Mouse (Mus musculus): ENCODE data around the gene Elmo2. TPM values are rescaled to one million over a fixed set of nuclear protein-coding genes. Genes with fewer than 3 reads are reported as not detected.

Gene Elmo2
- total and polyA plus RNA-seq, 3 experiments, result 17.4 to 27.6 TPM; not detected in 1

DNA sequence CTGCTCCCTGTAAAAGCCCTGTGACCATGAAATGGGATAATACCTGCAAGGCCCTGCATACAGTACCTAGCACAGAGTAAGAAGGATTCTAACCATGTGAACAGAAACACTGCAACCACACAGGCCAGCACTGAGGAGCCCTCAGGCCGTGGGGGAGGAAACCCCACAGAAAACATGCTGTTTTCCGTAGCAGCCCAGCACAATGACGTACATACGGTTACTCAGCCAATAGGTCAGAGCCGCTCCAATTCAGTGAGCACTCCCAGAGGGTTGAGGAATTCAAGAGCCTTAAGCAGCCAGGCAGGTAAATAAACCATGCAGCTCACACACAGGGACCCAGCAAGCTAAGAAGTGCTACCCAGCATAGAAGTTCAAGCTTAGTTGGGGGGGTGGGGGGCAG is 2.4 kb downstream of the Elmo2 start:
- DNase-seq (ENCODE audit: low read depth, low spot score), result no peak
- TF ChIP-seq MXI1 (IDR thresholded peaks at IDR 0.05; ENCODE audit: low read depth, low read length) (no peak), POLR2A (IDR thresholded peaks at IDR 0.05; ENCODE audit: control insufficient read depth in 1 of 2, insufficient read depth in 1 of 2, low read depth in 1 of 2, low read length in 2 of 2, poor library complexity in 1 of 2) (no peak), POLR2AphosphoS5 (IDR thresholded peaks at IDR 0.05; ENCODE audit: borderline replicate concordance, low read depth, low read length) (no peak), CHD1 (IDR thresholded peaks at IDR 0.05; ENCODE audit: low read depth, low read length) (no peak), CTCF (IDR thresholded peaks at IDR 0.05 in 2 of 3, conservative IDR thresholded peaks at IDR 0.05 in 1 of 3; ENCODE audit: control insufficient read depth in 1 of 3, insufficient read depth in 1 of 3, low read depth in 2 of 3, low read length in 3 of 3, poor library complexity in 1 of 3, severe bottlenecking in 1 of 3) (no peak), RAD21 (IDR thresholded peaks at IDR 0.05; ENCODE audit: low read depth, low read length) (no peak), MAFK (IDR thresholded peaks at IDR 0.05; ENCODE audit: borderline replicate concordance, low read depth, low read length) (no peak), TBP (IDR thresholded peaks at IDR 0.05; ENCODE audit: low read depth, low read length) (no peak), POLR2AphosphoS2 (IDR thresholded peaks at IDR 0.05; ENCODE audit: low read length) (no peak), USF1 (IDR thresholded peaks at IDR 0.05; ENCODE audit: low read depth, low read length) (no peak), SIN3A (IDR thresholded peaks at IDR 0.05; ENCODE audit: low read length) (no peak), JUND (IDR thresholded peaks at IDR 0.05; ENCODE audit: low read depth, low read length) (no peak), E2F4 (IDR thresholded peaks at IDR 0.05; ENCODE audit: borderline replicate concordance, low read depth, low read length) (no peak)
- H3K9me3 ChIP-seq (replicated peaks; ENCODE audit: insufficient read depth, low read length), result no peaks in the 10 kb centered on the region
- peaks cover 22 to 58% of the 10 kb centered on the region in 2 experiments for H3K4me1 ChIP-seq (ENCODE audit: control insufficient read depth in 1 of 2, insufficient read depth in 2 of 2, low read length in 2 of 2)
- H3K36me3 ChIP-seq (ENCODE audit: control insufficient read depth in 1 of 2, insufficient read depth in 2 of 2, low read length in 2 of 2), result peaks cover 0 to 43% of the 10 kb centered on the region in 2 experiments; a peak in 2 of 4 replicates
- H3K4me3 ChIP-seq (ENCODE audit: control insufficient read depth in 1 of 2, insufficient read depth in 1 of 2, low read depth in 2 of 2, low read length in 2 of 2), result no peak overlapping the region
- no peaks in the 10 kb centered on the region for H3K27me3 ChIP-seq (ENCODE audit: control insufficient read depth in 1 of 2, insufficient read depth in 2 of 2, low read length in 2 of 2)
- no peak overlapping the region for H3K9ac ChIP-seq (ENCODE audit: control insufficient read depth, low read depth, low read length, poor library complexity, severe bottlenecking)
- no peak overlapping the region for H3K27ac ChIP-seq (ENCODE audit: control insufficient read depth, low read depth, low read length)
- H3K79me2 ChIP-seq (ENCODE audit: control insufficient read depth, insufficient read depth, low read length, poor library complexity), result peaks cover 20% of the 10 kb centered on the region

GRCm38 (mm10) chr2:165323484-165323883 is 2.8 kb downstream of the Elmo2 start:
- DNase-seq (ENCODE audit: low read depth, low spot score), result no peak
- H3K36me3 ChIP-seq (ENCODE audit: control insufficient read depth in 1 of 2, insufficient read depth in 2 of 2, low read length in 2 of 2), result peaks cover 0 to 48% of the 10 kb centered on the region in 2 experiments; a peak in 2 of 4 replicates
- no peak overlapping the region for H3K9ac ChIP-seq (ENCODE audit: control insufficient read depth, low read depth, low read length, poor library complexity, severe bottlenecking)
- TF ChIP-seq MYC (IDR thresholded peaks at IDR 0.05; ENCODE audit: low read depth, low read length), result no peak
- no peak for TF ChIP-seq ZKSCAN1 (IDR thresholded peaks at IDR 0.05; ENCODE audit: low read depth, low read length)
- TF ChIP-seq ELF1 (IDR thresholded peaks at IDR 0.05; ENCODE audit: low read depth, low read length), result no peak
- no peak for TF ChIP-seq USF1 (IDR thresholded peaks at IDR 0.05; ENCODE audit: low read depth, low read length)
- no peak for TF ChIP-seq TAL1 (IDR thresholded peaks at IDR 0.05; ENCODE audit: low read length)
- TF ChIP-seq MEF2A (IDR thresholded peaks at IDR 0.05; ENCODE audit: extremely low read depth, insufficient replicate concordance, low read depth, low read length, poor library complexity, severe bottlenecking), result no peak
- no peak for TF ChIP-seq BHLHE40 (IDR thresholded peaks at IDR 0.05; ENCODE audit: borderline replicate concordance, low read depth, low read length)
- no peak for TF ChIP-seq RCOR1 (IDR thresholded peaks at IDR 0.05; ENCODE audit: low read depth, low read length)
- TF ChIP-seq MAZ (IDR thresholded peaks at IDR 0.05; ENCODE audit: low read depth, low read length), result no peak
- TF ChIP-seq CTCF (IDR thresholded peaks at IDR 0.05 in 2 of 3, conservative IDR thresholded peaks at IDR 0.05 in 1 of 3; ENCODE audit: control insufficient read depth in 1 of 3, insufficient read depth in 1 of 3, low read depth in 2 of 3, low read length in 3 of 3, poor library complexity in 1 of 3, severe bottlenecking in 1 of 3), result no peak
- no peak for TF ChIP-seq GATA1 (IDR thresholded peaks at IDR 0.05; ENCODE audit: low read depth, low read length)
- no peak for TF ChIP-seq TCF12 (IDR thresholded peaks at IDR 0.05; ENCODE audit: low read depth, low read length)
- TF ChIP-seq ETS1 (IDR thresholded peaks at IDR 0.05; ENCODE audit: low read depth, low read length), result no peak
- TF ChIP-seq CHD2 (IDR thresholded peaks at IDR 0.05; ENCODE audit: low read length), result no peak
- no peak for TF ChIP-seq UBTF (IDR thresholded peaks at IDR 0.05; ENCODE audit: borderline replicate concordance, insufficient read depth, low read depth, low read length)
- no peak for TF ChIP-seq KAT2A (conservative IDR thresholded peaks at IDR 0.05; ENCODE audit: low read depth, low read length)
- H3K9me3 ChIP-seq (replicated peaks; ENCODE audit: insufficient read depth, low read length), result no peaks in the 10 kb centered on the region
- peaks cover 20% of the 10 kb centered on the region for H3K79me2 ChIP-seq (ENCODE audit: control insufficient read depth, insufficient read depth, low read length, poor library complexity)
- H3K27ac ChIP-seq (ENCODE audit: control insufficient read depth, low read depth, low read length), result no peak overlapping the region
- no peaks in the 10 kb centered on the region for H3K27me3 ChIP-seq (ENCODE audit: control insufficient read depth in 1 of 2, insufficient read depth in 2 of 2, low read length in 2 of 2)
- H3K4me1 ChIP-seq (ENCODE audit: control insufficient read depth in 1 of 2, insufficient read depth in 2 of 2, low read length in 2 of 2), result peaks cover 26 to 58% of the 10 kb centered on the region in 2 experiments
- H3K4me3 ChIP-seq (ENCODE audit: control insufficient read depth in 1 of 2, insufficient read depth in 1 of 2, low read depth in 2 of 2, low read length in 2 of 2), result no peak overlapping the region

Data from MEL (cell line).